Mouse (Mus musculus) heart, embryonic 16.5 days (tissue): Measurements from ENCODE around the gene Ubr2. TPM values are rescaled to one million over a fixed set of nuclear protein-coding genes. Genes with fewer than 3 reads are reported as not detected.
A peak's percentile ranks its signal among the peaks of the same experiment; 100 is the strongest.

Source experiments
- ATAC-seq: fragments of 200-750 bp; cut with Nextera tagmentation; replicated peaks from 2 replicates; pipeline ENCODE4 v1.8.0; 2017; ENCODE audit warnings: moderate number of reproducible peaks; ENCODE audit not compliant: insufficient read depth, low FRiP score; ENCODE audit errors: extremely low read depth
- H3K27ac ChIP-seq: fragments of 300-500 bp; sonication (generic); 2 replicates; pipeline ENCODE4 v1.5.1; 2014; ENCODE audit warnings: mild to moderate bottlenecking, low read length, control low read depth, moderate library complexity
- H3K27me3 ChIP-seq: fragments of 300-500 bp; sonication (generic); 2 replicates; pipeline ENCODE4 v1.6.1; 2014; ENCODE audit warnings: low read length, mixed read lengths; ENCODE audit not compliant: control insufficient read depth, insufficient read depth
- H3K36me3 ChIP-seq: fragments of 300-500 bp; sonication (generic); 2 replicates; pipeline ENCODE4 v1.6.1; 2014; ENCODE audit not compliant: control insufficient read depth, insufficient read depth
- H3K4me1 ChIP-seq: fragments of 300-500 bp; sonication (generic); 2 replicates; pipeline ENCODE4 v1.6.1; 2014; ENCODE audit warnings: low read length, mixed read lengths; ENCODE audit not compliant: control insufficient read depth, insufficient read depth
- H3K4me2 ChIP-seq: fragments of 300-500 bp; sonication (generic); 2 replicates; pipeline ENCODE4 v1.6.1; 2014; ENCODE audit warnings: low read depth, mild to moderate bottlenecking, control low read depth, low read length
- H3K4me3 ChIP-seq: fragments of 300-500 bp; sonication (generic); 2 replicates; pipeline ENCODE4 v1.5.1; 2014; ENCODE audit warnings: mild to moderate bottlenecking, control low read depth, low read length
- H3K9ac ChIP-seq: fragments of 300-500 bp; sonication (generic); 2 replicates; pipeline ENCODE4 v1.6.1; 2014; ENCODE audit warnings: low read length, control low read depth
- H3K9me3 ChIP-seq: fragments of 300-500 bp; sonication (generic); replicated peaks from 2 replicates; pipeline ENCODE4 v1.6.1; 2016; ENCODE audit warnings: low read length; ENCODE audit not compliant: control insufficient read depth
- WGBS: fragments of 180-500 bp; shearing (Covaris S2); extraction: QIAGEN DNeasy Blood & Tissue Kit; methylation state at CpG from one replicate; pipeline ENCODE4 v1.1.7; 2014; 5-methylcytosine and 5-hydroxymethylcytosine counted together
- polyA plus RNA-seq: library from polyadenylated mRNA; unstranded; fragments of >200 nt; fragmentation: Nextera tagmentation; extraction: Ambion mirVana; gene quantifications from 2 replicates; pipeline ENCODE4 v1.2.1, GENCODE M21; 2015

Gene Ubr2
- polyA plus RNA-seq, 1 experiment from 2014 or later, result 17.1 TPM

DNA sequence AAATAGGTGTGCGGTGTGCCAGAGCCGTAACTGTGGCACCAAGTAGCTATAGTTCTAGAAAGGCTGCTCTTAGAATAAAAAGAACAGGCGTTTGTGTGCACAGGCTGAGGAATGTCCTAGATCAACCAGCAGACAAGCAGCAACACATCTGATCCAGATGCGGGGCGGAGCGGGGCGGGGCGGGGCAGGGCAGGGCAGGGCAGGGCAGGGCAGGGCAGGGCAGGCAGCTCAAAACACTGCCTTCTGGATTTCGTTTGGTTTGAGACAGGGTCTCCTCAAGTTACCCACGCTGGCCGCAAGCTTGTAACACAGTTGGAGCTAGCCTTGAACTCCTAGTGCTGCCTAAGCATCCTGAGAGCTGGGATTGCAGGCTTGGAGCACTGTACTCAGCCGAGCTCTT lies 81.1 kb downstream of the Ubr2 start:
- Histone ChIP-seq H3K4me2 (no peak overlapping the region), H3K4me3 (no peak overlapping the region), H3K9me3 (no peaks in the 10 kb centered on the region), H3K36me3 (peaks cover 45% of the 10 kb centered on the region), H3K27me3 (no peaks in the 10 kb centered on the region), H3K27ac (no peak overlapping the region), H3K9ac (no peak overlapping the region), H3K4me1 (no peaks in the 10 kb centered on the region)
- no peak for ATAC-seq
- WGBS, result 90% methylated on average over 12 of the region's 12 CpGs

DNA sequence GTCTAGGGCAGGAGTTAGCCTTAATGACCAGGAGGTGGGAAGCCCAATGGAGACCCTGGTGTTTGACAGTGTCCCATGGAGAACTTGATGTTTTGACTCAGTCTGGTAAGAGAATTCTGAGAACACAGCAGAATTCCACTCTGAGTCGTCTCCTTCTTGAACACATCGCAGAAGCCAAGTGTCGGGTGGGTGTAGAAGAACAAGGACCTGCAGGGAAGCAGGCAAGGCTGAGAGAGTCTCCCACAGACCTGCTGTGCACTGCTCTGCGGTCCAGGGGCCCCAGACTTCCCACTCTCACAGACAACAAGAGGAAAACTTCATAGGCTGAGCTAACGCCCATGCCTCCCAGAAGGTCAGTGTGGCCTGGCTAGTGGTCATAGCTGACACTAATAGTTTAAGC lies 82.6 kb downstream of the Ubr2 start:
- Histone ChIP-seq H3K4me1 (no peaks in the 10 kb centered on the region), H3K27me3 (no peaks in the 10 kb centered on the region), H3K9me3 (no peaks in the 10 kb centered on the region), H3K36me3 (peaks cover 31% of the 10 kb centered on the region), H3K4me2 (no peak overlapping the region), H3K9ac (no peak overlapping the region), H3K27ac (no peak overlapping the region), H3K4me3 (no peak overlapping the region)
- no peak for ATAC-seq
- WGBS, result 91% methylated on average over 5 of the region's 5 CpGs

DNA sequence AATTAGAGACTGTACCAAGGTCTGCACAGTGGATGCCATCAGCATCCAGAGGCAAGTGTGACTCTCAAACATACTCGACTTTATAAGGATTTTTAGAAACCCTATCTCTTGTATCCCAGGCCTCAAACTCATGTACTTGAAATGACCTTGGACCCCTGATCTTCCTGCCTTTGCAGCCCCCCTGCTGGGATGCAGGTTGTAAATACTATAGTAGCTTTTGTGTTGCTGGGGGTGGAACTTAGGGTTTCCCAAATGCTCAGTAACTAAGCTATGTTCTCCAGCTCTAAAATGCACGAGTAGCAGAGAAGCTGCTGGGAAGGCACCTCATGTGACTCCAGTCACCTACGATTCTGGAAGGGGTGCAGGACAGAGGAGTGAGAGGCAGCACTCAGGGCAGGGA lies 83.4 kb downstream of the Ubr2 start:
- 57% methylated on average over 3 of the region's 3 CpGs for WGBS

DNA sequence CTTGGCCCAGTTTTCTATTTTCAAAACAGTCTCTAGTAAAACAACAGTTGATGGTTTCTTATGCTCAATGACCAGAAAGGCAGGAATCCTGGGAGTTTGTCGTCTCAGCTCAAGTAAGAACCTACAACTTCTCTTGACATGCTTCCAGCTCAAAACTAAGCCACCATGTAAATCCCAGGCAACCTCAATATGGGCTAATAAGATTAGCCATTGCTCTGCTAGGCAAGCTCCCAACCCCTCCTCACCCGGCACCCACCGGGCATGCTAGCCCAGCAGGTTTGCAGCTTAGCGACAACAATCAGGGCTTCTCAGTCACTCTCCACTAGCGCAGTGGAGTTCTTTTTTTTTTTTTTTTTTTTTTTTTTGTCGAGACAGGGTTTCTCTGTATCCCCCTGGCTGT lies 84.2 kb downstream of the Ubr2 start:
- H3K36me3 ChIP-seq, result peaks cover 20% of the 10 kb centered on the region
- H3K9ac ChIP-seq, result no peak overlapping the region
- H3K9me3 ChIP-seq, result no peaks in the 10 kb centered on the region
- WGBS, result 51% methylated on average over 5 of the region's 6 CpGs
- no peak for ATAC-seq
- no peaks in the 10 kb centered on the region for H3K4me1 ChIP-seq
- H3K27ac ChIP-seq, result no peak overlapping the region
- H3K4me2 ChIP-seq, result no peak overlapping the region
- no peaks in the 10 kb centered on the region for H3K27me3 ChIP-seq
- no peak overlapping the region for H3K4me3 ChIP-seq

More for the DNA sequence above, 83.4 kb downstream of the Ubr2 start:
- Histone ChIP-seq H3K4me1 (no peaks in the 10 kb centered on the region), H3K4me3 (no peak overlapping the region), H3K4me2 (no peak overlapping the region), H3K9me3 (no peaks in the 10 kb centered on the region), H3K27ac (no peak overlapping the region), H3K9ac (no peak overlapping the region), H3K36me3 (peaks cover 22% of the 10 kb centered on the region), H3K27me3 (no peaks in the 10 kb centered on the region)
- no peak for ATAC-seq

DNA sequence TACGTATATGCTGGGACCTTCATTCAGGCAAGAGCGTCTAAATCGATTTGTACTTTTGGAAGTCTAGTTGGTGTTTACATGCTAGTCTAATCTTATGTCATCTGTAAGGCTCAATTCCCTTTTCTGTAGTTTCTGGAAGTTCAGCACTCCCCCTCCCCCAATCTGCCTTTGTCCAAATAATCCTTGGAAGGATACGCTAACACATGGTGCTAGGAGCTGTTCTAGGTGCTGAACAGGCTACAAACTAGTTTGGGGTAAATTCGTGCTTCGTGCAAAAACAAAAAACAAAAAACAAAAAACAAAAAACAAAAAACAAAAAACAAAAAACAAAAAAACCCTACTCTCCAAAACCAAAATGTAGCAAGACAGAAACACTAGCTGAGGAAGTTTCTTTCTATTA lies 89.5 kb downstream of the Ubr2 start:
- Histone ChIP-seq H3K27me3 (no peaks in the 10 kb centered on the region), H3K36me3 (no peaks in the 10 kb centered on the region), H3K9ac (no peak overlapping the region), H3K4me2 (no peak overlapping the region), H3K27ac (no peak overlapping the region), H3K4me3 (no peak overlapping the region), H3K9me3 (no peaks in the 10 kb centered on the region), H3K4me1 (no peaks in the 10 kb centered on the region)
- ATAC-seq, result no peak
- 56% methylated on average over 6 of the region's 6 CpGs for WGBS

DNA sequence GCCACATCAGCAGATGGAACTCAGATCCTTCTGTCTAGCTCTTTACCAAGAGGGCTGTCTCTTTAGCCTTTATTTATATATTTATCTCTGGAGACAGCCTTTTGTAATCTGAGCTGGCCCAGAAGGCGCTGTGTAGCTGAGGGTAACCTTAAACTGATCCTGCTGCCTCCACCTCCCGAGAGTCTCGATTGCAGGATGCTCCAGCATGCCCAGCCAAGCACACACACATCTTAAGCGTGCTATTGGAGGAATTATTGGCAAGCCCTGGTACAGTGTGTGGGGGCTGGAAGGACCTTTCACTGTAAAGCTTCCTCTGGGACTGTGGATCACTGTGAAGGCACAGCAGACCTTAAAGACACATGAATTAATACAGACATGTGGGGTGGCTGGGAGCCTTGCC lies 91.4 kb downstream of the Ubr2 start:
- Histone ChIP-seq H3K9me3 (no peaks in the 10 kb centered on the region), H3K4me2 (no peak overlapping the region), H3K4me1 (no peaks in the 10 kb centered on the region), H3K4me3 (no peak overlapping the region), H3K9ac (no peak overlapping the region), H3K27ac (no peak overlapping the region), H3K36me3 (no peaks in the 10 kb centered on the region), H3K27me3 (no peaks in the 10 kb centered on the region)
- WGBS, result 28% methylated on average over 4 of the region's 4 CpGs
- peak; percentile 29; the same call in 1 of the 2 replicates for ATAC-seq

DNA sequence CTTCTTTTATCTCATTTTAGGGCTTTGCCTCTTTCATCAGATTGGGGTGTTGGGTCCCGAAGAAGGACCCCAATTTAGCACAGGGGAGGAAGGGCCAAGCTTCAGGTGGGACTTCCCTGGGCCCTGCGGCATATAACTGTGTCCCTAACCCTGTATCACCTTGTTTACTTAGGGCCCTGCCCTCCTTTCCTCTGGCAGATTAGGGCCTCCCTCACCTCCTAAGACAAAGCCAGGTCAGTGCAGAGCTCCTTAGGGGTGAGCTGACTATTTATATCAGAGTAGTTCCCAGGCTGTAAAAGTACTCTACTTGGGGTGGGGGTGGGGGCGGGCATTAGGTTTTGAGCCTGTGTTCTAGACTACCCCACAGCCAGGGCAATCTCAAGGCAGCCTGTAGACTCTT lies 95.2 kb downstream of the Ubr2 start:
- WGBS, result 57% methylated on average over 3 of the region's 3 CpGs
- H3K27ac ChIP-seq, result no peak overlapping the region
- H3K4me3 ChIP-seq, result no peak overlapping the region
- H3K27me3 ChIP-seq, result no peaks in the 10 kb centered on the region
- no peaks in the 10 kb centered on the region for H3K36me3 ChIP-seq
- no peak overlapping the region for H3K9ac ChIP-seq
- H3K4me1 ChIP-seq, result peaks cover 10% of the 10 kb centered on the region
- no peak for ATAC-seq
- no peaks in the 10 kb centered on the region for H3K9me3 ChIP-seq
- H3K4me2 ChIP-seq, result no peak overlapping the region

DNA sequence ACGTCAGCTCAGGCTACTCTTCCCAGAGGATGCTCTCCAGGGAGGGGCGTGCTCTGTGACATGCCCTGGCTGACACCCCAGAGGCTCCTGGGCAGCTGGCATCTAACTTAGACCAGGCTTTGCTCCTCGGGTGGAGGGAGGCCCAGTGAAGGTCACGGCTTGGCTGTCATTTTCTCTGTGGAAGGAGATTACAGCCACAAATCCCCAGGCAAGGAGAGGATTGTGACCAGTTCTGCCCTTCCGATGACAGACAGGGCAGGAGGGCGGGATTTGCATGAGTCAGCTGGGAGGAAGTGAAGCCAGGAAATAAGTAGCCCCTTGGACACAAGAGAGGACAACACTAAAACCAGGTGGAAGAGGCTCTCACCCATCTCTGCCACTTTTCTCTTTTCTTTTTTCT lies 98.0 kb downstream of the Ubr2 start:
- ATAC-seq, result peak; percentile 32; the same call in 1 of the 2 replicates
- Histone ChIP-seq H3K36me3 (no peaks in the 10 kb centered on the region), H3K9me3 (no peaks in the 10 kb centered on the region), H3K27ac (no peak overlapping the region), H3K27me3 (no peaks in the 10 kb centered on the region), H3K4me3 (no peak overlapping the region), H3K4me1 (peaks cover 10% of the 10 kb centered on the region), H3K9ac (peak overlapping the region; percentile 38; the same call in 1 of the 2 replicates), H3K4me2 (peak overlapping the region; percentile 18; the same call in 1 of the 2 replicates)
- WGBS, result 19% methylated on average over 6 of the region's 6 CpGs

DNA sequence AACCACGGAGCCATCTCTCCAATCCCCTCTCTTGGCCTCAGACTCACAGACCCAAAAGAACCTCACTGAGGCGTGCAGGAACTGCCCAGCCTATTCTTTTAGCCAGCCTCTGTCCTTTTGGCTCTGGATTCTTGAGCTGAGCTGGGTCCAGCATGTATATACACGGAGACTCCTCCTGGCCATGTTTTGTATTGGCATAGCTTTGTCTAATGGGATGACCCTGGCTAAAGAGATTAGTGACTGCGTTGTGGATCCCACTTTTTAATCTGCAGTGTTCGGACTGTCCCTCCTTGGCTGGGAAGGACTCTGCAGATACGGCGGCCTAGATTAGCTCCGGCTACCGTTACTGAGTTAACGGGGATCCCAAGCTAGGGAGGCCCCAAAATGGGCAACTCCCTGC lies 100.2 kb downstream of the Ubr2 start, which contains the start of gene Prph2:
Prph2 (plus strand) TSS at position 274 of the 400 bp plus-strand sequence.
- no peak within 1 kb of the TSS for H3K4me3 ChIP-seq
- no peaks in the 10 kb centered on the region for H3K36me3 ChIP-seq
- ATAC-seq, result no peak
- no peak within 1 kb of the TSS for H3K4me2 ChIP-seq
- 83% methylated on average over 10 of the region's 10 CpGs for WGBS
- H3K9me3 ChIP-seq, result no peaks in the 10 kb centered on the region
- H3K9ac ChIP-seq, result no peak within 1 kb of the TSS
- no peaks in the 10 kb centered on the region for H3K27me3 ChIP-seq
- no peak within 1 kb of the TSS for H3K27ac ChIP-seq
- H3K4me1 ChIP-seq, result peaks cover 10% of the 10 kb centered on the region
